Mouse (Mus musculus) kidney, adult 2 months (tissue): Measurements from ENCODE around the gene Ddr2. TPM values are rescaled to one million over a fixed set of nuclear protein-coding genes. Genes with fewer than 3 reads are reported as not detected.

ENCODE experiments used
- DNase-seq: peaks from one replicate; pipeline ENCODE4 v3.0.0; 2021
- H3K27ac ChIP-seq: fragments of 200-500 bp; 2 replicates; pipeline ENCODE4 v1.5.1; 2012; ENCODE audit warnings: low read depth, low read length, control low read depth, inconsistent platforms; ENCODE audit not compliant: insufficient read depth
- H3K27me3 ChIP-seq: fragments of 200-500 bp; replicated peaks from 2 replicates; pipeline ENCODE4 v1.6.1; 2012; ENCODE audit warnings: mild to moderate bottlenecking, moderate library complexity, low read length, inconsistent platforms; ENCODE audit not compliant: control insufficient read depth, insufficient read depth
- H3K36me3 ChIP-seq: fragments of 200-500 bp; 2 replicates; pipeline ENCODE4 v1.6.1; 2012; ENCODE audit warnings: mild to moderate bottlenecking, moderate library complexity, low read length, inconsistent platforms; ENCODE audit not compliant: control insufficient read depth, insufficient read depth
- H3K4me1 ChIP-seq: fragments of 200-500 bp; 2 replicates; pipeline ENCODE4 v1.6.1; 2011; ENCODE audit warnings: low read length; ENCODE audit not compliant: control insufficient read depth, insufficient read depth
- H3K4me3 ChIP-seq: fragments of 200-500 bp; 2 replicates; pipeline ENCODE4 v1.5.1; 2011; ENCODE audit warnings: mild to moderate bottlenecking, low read depth, low read length, control low read depth; ENCODE audit not compliant: insufficient read depth
- CTCF ChIP-seq: fragments of 200-500 bp; conservative IDR thresholded peaks from 2 replicates; pipeline ENCODE4 v1.5.1; 2011; ENCODE audit warnings: low read depth, mild to moderate bottlenecking, control low read depth, low read length, moderate library complexity, mixed read lengths; ENCODE audit not compliant: insufficient read depth, insufficient read length
- POLR2A ChIP-seq: fragments of 200-500 bp; IDR thresholded peaks from one replicate; pipeline ENCODE4 v1.6.1; 2011; ENCODE audit warnings: low read depth, low read length, control low read depth
- WGBS: fragments of 180-500 bp; shearing (Covaris S2); methylation state at CpG from one replicate; pipeline ENCODE4 v1.1.7; 2018; 5-methylcytosine and 5-hydroxymethylcytosine counted together
- polyA plus RNA-seq: library from polyadenylated mRNA; depleted of rRNA; stranded (reverse); fragments of >200 nt; gene quantifications from 2 replicates; pipeline ENCODE4 v1.2.3, GENCODE M21; 2012

The Ddr2 gene
- polyA plus RNA-seq, 1 experiment, result 9.7 TPM

- WGBS, result 81% methylated on average over 8 of the region's 8 CpGs
- Histone ChIP-seq H3K27me3 (no peaks in the 10 kb centered on the region), H3K27ac (no peak overlapping the region), H3K4me3 (no peak overlapping the region), H3K4me1 (no peaks in the 10 kb centered on the region), H3K36me3 (no peaks in the 10 kb centered on the region)
- no peak for DNase-seq
- TF ChIP-seq CTCF (no peak), POLR2A (no peak)
These were observed 36.8 kb downstream of the Ddr2 start for GRCm38 (mm10) chr1:170073768-170074167.

DNA sequence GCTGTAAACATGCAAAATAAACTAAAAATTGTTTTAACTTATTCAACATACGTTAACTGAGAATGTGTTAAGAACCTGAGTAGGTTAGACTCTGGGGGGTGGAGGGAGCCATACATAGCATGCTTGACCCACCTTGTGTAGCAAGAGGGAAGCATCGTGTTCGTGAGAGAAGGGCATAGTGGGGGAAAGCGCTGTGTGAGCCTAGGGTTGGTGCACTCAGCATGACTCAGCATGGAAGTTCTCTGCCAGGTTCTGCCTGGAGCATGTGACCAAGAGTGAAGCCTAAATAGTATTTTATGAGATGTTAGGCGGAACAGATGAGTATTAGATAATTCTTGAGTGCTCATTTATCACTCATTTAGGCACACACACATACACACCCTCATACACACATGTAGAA is 41.4 kb downstream of the Ddr2 start:
- H3K27ac ChIP-seq, result no peak overlapping the region
- DNase-seq, result no peak
- WGBS, result 81% methylated on average over 5 of the region's 5 CpGs
- no peaks in the 10 kb centered on the region for H3K4me1 ChIP-seq
- TF ChIP-seq CTCF (no peak), POLR2A (no peak)
- H3K27me3 ChIP-seq, result no peaks in the 10 kb centered on the region
- no peaks in the 10 kb centered on the region for H3K36me3 ChIP-seq
- no peak overlapping the region for H3K4me3 ChIP-seq

- WGBS, result 62% methylated on average over 2 of the region's 2 CpGs
- peak; percentile 40 for DNase-seq
- no peak overlapping the region for H3K4me3 ChIP-seq
- H3K36me3 ChIP-seq, result no peaks in the 10 kb centered on the region
- TF ChIP-seq CTCF (no peak), POLR2A (no peak)
- H3K4me1 ChIP-seq, result no peaks in the 10 kb centered on the region
- no peak overlapping the region; the same call in 1 of the 2 replicates for H3K27ac ChIP-seq
- H3K27me3 ChIP-seq, result no peaks in the 10 kb centered on the region
These were observed 44.6 kb downstream of the Ddr2 start for GRCm38 (mm10) chr1:170065931-170066330.

DNA sequence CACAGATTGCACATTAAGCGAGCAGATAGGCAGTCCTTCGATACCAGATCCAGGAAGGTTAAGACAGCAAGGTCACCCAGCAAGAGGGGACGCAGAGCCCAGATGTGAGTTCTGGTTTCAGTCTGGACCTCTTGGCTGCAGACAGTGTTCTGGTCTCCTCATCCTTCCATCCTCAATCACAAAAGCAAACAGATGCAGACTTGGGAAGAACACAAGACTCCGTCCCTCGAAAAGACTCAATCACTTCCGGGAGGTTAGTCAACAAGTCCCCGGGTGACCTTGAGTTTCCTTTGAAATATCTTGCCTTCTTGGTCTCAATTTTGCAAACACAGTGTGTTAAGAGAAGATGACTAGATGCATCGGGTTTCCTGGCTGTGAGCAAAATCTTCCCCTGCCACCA is 45.6 kb downstream of the Ddr2 start:
- peak; percentile 30 for DNase-seq
- 76% methylated on average over 8 of the region's 8 CpGs for WGBS
- TF ChIP-seq CTCF (no peak), POLR2A (no peak)
- Histone ChIP-seq H3K4me1 (no peaks in the 10 kb centered on the region), H3K27ac (peak overlapping the region; percentile 86), H3K36me3 (no peaks in the 10 kb centered on the region), H3K27me3 (no peaks in the 10 kb centered on the region), H3K4me3 (no peak overlapping the region)

GRCm38 (mm10) chr1:170064083-170064494 is 46.5 kb downstream of the Ddr2 start:
- Histone ChIP-seq H3K27ac (no peak overlapping the region; the same call in 1 of the 2 replicates), H3K27me3 (no peaks in the 10 kb centered on the region), H3K4me1 (no peaks in the 10 kb centered on the region), H3K4me3 (no peak overlapping the region), H3K36me3 (no peaks in the 10 kb centered on the region)
- 30% methylated on average over 9 of the region's 9 CpGs for WGBS
- DNase-seq, result peak; percentile 84
- no peak for TF ChIP-seq CTCF
- no peak for TF ChIP-seq POLR2A

GRCm38 (mm10) chr1:170060214-170060613 is 50.3 kb downstream of the Ddr2 start:
- H3K27ac ChIP-seq, result no peak overlapping the region
- no peaks in the 10 kb centered on the region for H3K36me3 ChIP-seq
- DNase-seq, result no peak
- H3K4me1 ChIP-seq, result no peaks in the 10 kb centered on the region
- H3K27me3 ChIP-seq, result no peaks in the 10 kb centered on the region
- WGBS, result 64% methylated on average over 3 of the region's 3 CpGs
- no peak overlapping the region for H3K4me3 ChIP-seq
- no peak for TF ChIP-seq POLR2A
- no peak for TF ChIP-seq CTCF

GRCm38 (mm10) chr1:170059347-170059746 is 51.2 kb downstream of the Ddr2 start:
- H3K27me3 ChIP-seq, result no peaks in the 10 kb centered on the region
- no peak for TF ChIP-seq CTCF
- no peaks in the 10 kb centered on the region for H3K4me1 ChIP-seq
- no peak overlapping the region for H3K4me3 ChIP-seq
- WGBS, result 92% methylated on average over 9 of the region's 9 CpGs
- no peak for DNase-seq
- H3K27ac ChIP-seq, result 0 out of 2 replicates have a peak overlapping the region, but pooled peaks have one; percentile 6
- no peaks in the 10 kb centered on the region for H3K36me3 ChIP-seq
